Mouse (Mus musculus) cerebellum, postnatal 25 days (tissue): ENCODE results near the gene Mall.

Source experiments
- DNase-seq, 2 experiments: peaks; one replicate each; pipeline ENCODE4 v3.0.0; 2021; ENCODE audit warnings: mixed read lengths in 2 of 2

Gene Mall

GRCm38 (mm10) chr2:127728661-127729450, 876 bp downstream of the Mall start:
- peak in 1 of 2 experiments; percentile 17 for DNase-seq

- DNase-seq = no peak
These were observed 1.6 kb downstream of the Mall start for GRCm38 (mm10) chr2:127728146-127728545.

- peak; percentile 13 to 20 for DNase-seq
These were observed 6.5 kb downstream of the Mall start for GRCm38 (mm10) chr2:127723193-127723592.

GRCm38 (mm10) chr2:127722176-127722892, 7.4 kb downstream of the Mall start:
- DNase-seq = peak; percentile 83 to 92

GRCm38 (mm10) chr2:127718839-127719468, 10.8 kb downstream of the Mall start:
- DNase-seq = no peak

GRCm38 (mm10) chr2:127714726-127715125, 15.0 kb downstream of the Mall start:
- DNase-seq = no peak

- no peak for DNase-seq
These were observed 20.9 kb downstream of the Mall start for GRCm38 (mm10) chr2:127708792-127709191.

- DNase-seq = no peak
These were observed 21.7 kb downstream of the Mall start for GRCm38 (mm10) chr2:127708060-127708459.

- DNase-seq = no peak
These were observed 24.5 kb downstream of the Mall start for GRCm38 (mm10) chr2:127705267-127705666.

- no peak for DNase-seq
These were observed 40.5 kb downstream of the Mall start for GRCm38 (mm10) chr2:127689239-127689638.

GRCm38 (mm10) chr2:127683687-127684331, 45.9 kb downstream of the Mall start:
- peak; percentile 64 to 75 for DNase-seq

GRCm38 (mm10) chr2:127667843-127668506, 61.8 kb downstream of the Mall start:
- DNase-seq = peak in 1 of 2 experiments; percentile 43

GRCm38 (mm10) chr2:127667015-127667414, 62.7 kb downstream of the Mall start:
- no peak for DNase-seq

GRCm38 (mm10) chr2:127662708-127663107, 67.0 kb downstream of the Mall start:
- DNase-seq = no peak

GRCm38 (mm10) chr2:127656086-127656720, 73.5 kb downstream of the Mall start, which contains the start of gene Mal:
Gene Mal, minus strand, starts transcription at chr2:127656695.
- DNase-seq = peak; percentile 43 to 59

- DNase-seq = no peak
These were observed 74.3 kb downstream of the Mall start for GRCm38 (mm10) chr2:127655419-127655818.

- DNase-seq = no peak
These were observed 74.9 kb downstream of the Mall start for GRCm38 (mm10) chr2:127654786-127655185.
